Mouse (Mus musculus): ENCODE measurements at regions not wholly inside any gene's neighbourhood (a gene's known extent, or its start where the extent isn't known, plus 50 kb on each side); places are given as distances from the start of the nearest gene placed in this dataset.

- TF ChIP-seq CTCF (conservative IDR thresholded peaks at IDR 0.05; ENCODE audit: insufficient read depth, insufficient read length, low read depth, low read length) (no peak), POLR2A (IDR thresholded peaks at IDR 0.05; ENCODE audit: low read depth, low read length) (no peak)
- DNase-seq: no peak
- 90% methylated on average over 9 of the region's 9 CpGs for WGBS
- H3K4me3 ChIP-seq (ENCODE audit: insufficient read depth, low read depth, low read length): no peak overlapping the region
- H3K4me1 ChIP-seq (ENCODE audit: control insufficient read depth, insufficient read depth, low read length): peaks cover 6% of the 10 kb centered on the region; the same call in 1 of the 2 replicates
- H3K27ac ChIP-seq (ENCODE audit: insufficient read depth, low read depth, low read length): no peak overlapping the region
- H3K27me3 ChIP-seq (replicated peaks; ENCODE audit: control insufficient read depth, insufficient read depth, low read length): no peaks in the 10 kb centered on the region
- no peaks in the 10 kb centered on the region for H3K36me3 ChIP-seq (ENCODE audit: control insufficient read depth, insufficient read depth, low read length)
Measured at GRCm38 (mm10) chr1:80396560-80396959, 56.3 kb upstream of the Cul3 start.

- peak; percentile 75 for DNase-seq
- Histone ChIP-seq H3K4me1 (ENCODE audit: control insufficient read depth, insufficient read depth, low read length) (peaks cover 17% of the 10 kb centered on the region; the same call in 1 of the 2 replicates), H3K27me3 (replicated peaks; ENCODE audit: control insufficient read depth, insufficient read depth, low read length) (no peaks in the 10 kb centered on the region), H3K27ac (ENCODE audit: insufficient read depth, low read depth, low read length) (peak overlapping the region; percentile 87), H3K36me3 (ENCODE audit: control insufficient read depth, insufficient read depth, low read length) (no peaks in the 10 kb centered on the region), H3K4me3 (ENCODE audit: insufficient read depth, low read depth, low read length) (no peak overlapping the region)
- no peak for TF ChIP-seq CTCF (conservative IDR thresholded peaks at IDR 0.05; ENCODE audit: insufficient read depth, insufficient read length, low read depth, low read length)
- no peak for TF ChIP-seq POLR2A (IDR thresholded peaks at IDR 0.05; ENCODE audit: low read depth, low read length)
- WGBS: 53% methylated on average over 1 of the region's 1 CpGs
Measured at GRCm38 (mm10) chr1:80391406-80391805, 51.1 kb upstream of the Cul3 start.

GRCm38 (mm10) chr1:80390366-80390765 is 50.1 kb upstream of the Cul3 start:
- WGBS: 83% methylated on average over 3 of the region's 3 CpGs
- Histone ChIP-seq H3K4me1 (ENCODE audit: control insufficient read depth, insufficient read depth, low read length) (peaks cover 17% of the 10 kb centered on the region; the same call in 1 of the 2 replicates), H3K27ac (ENCODE audit: insufficient read depth, low read depth, low read length) (peak overlapping the region; percentile 78; the same call in 1 of the 2 replicates), H3K4me3 (ENCODE audit: insufficient read depth, low read depth, low read length) (no peak overlapping the region), H3K36me3 (ENCODE audit: control insufficient read depth, insufficient read depth, low read length) (no peaks in the 10 kb centered on the region), H3K27me3 (replicated peaks; ENCODE audit: control insufficient read depth, insufficient read depth, low read length) (no peaks in the 10 kb centered on the region)
- TF ChIP-seq POLR2A (IDR thresholded peaks at IDR 0.05; ENCODE audit: low read depth, low read length): no peak
- TF ChIP-seq CTCF (conservative IDR thresholded peaks at IDR 0.05; ENCODE audit: insufficient read depth, insufficient read length, low read depth, low read length): no peak
- DNase-seq: no peak
